Mouse (Mus musculus): ENCODE results near the gene Mtcl1.

DNA sequence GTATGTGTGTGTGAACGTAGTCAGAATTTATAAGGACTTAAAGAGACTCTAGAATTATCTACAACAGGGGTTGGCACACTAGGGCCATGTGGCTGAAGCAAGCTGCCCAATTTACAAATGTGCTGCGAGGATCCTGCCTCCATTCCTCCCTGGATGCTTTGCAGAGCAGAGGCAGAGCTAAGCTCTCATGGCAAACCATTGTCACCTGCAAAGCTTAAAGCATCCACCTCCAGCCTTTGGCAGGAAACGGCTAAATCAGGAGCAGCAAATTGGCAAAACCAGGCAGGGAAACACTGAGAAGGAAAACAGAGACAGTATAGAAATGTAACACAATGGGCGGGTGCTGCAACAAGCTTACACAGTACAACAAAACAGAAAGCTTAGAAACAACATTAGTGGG lies 61.2 kb downstream of the Mtcl1 start:
- TF ChIP-seq GATA1 (IDR thresholded peaks at IDR 0.05; ENCODE audit: borderline replicate concordance, low read length) (no peak), FLI1 (IDR thresholded peaks at IDR 0.05; ENCODE audit: low read length) (no peak)
